Comparison of ENCODE assay signal across 21 mouse cellular contexts in the genomic region with DNA sequence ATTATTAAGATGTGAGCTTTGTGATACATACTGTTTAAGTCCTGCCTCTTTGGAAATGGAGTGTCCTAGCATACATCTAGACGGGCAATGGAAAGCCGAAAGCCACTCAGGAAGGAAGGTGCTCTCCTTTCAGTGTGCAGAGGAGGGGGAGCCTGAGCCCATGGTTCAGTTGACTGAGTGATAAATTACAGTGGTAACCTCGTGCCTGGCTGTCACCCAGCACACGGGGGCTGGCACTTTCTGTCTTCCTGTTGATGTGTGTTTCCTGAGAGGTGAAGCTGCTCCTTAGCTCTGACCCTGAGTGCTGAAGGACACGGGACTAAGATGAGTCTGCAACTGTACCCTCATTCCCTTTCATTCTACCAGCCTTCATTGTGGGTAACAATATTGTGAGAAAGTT.
DNase-seq lines count a peak whose midpoint lies in the region; ATAC-seq lines count a peak whose summit lies in the region.
"Had no signal": no experiment of that assay in that cellular context is flagged by ENCODE, and none has a peak within 500 bp of the region (broad histone marks: within the 10 kb centered on the region; RNA-seq: fewer than 3 reads in every experiment).

No protein-coding gene starts in this region.

- peaks cover 6% of the 10 kb centered on the region; the same call in 1 of the 2 replicates for H3K4me1 ChIP-seq in heart, embryonic 11.5 days (ENCODE audit: control insufficient read depth, insufficient read depth, low read length)
- H3K4me1 ChIP-seq in liver, embryonic 11.5 days (replicated peaks; ENCODE audit: control insufficient read depth, insufficient read depth, low read length): peaks cover 18% of the 10 kb centered on the region
- no peaks in the 10 kb centered on the region for H3K4me1 ChIP-seq in neural tube, embryonic 15.5 days
- H3K4me1 ChIP-seq: embryonic facial prominence, embryonic 12.5 days; midbrain, embryonic 13.5 days had no signal

- H3K36me3 ChIP-seq in heart, embryonic 11.5 days (ENCODE audit: control insufficient read depth, insufficient read depth, low read length): peaks cover 2% of the 10 kb centered on the region; the same call in 1 of the 2 replicates
- no peaks in the 10 kb centered on the region for H3K36me3 ChIP-seq in liver, embryonic 11.5 days (ENCODE audit: control insufficient read depth, insufficient read depth, low read length)
- H3K36me3 ChIP-seq in neural tube, embryonic 15.5 days: no peaks in the 10 kb centered on the region
- H3K36me3 ChIP-seq: embryonic facial prominence, embryonic 12.5 days; midbrain, embryonic 13.5 days had no signal

- ATAC-seq in heart, embryonic 11.5 days (replicated peaks; ENCODE audit: insufficient number of reproducible peaks, low FRiP score, low TSS enrichment): no peak
- ATAC-seq in liver, embryonic 11.5 days (replicated peaks; ENCODE audit: low FRiP score): peak; percentile 29
- peak; percentile 57 for ATAC-seq in megakaryocyte-erythroid progenitor cell, adult 5-6 weeks (replicated peaks; ENCODE audit: low FRiP score, low TSS enrichment, poor library complexity, severe bottlenecking)
- no peak for ATAC-seq in neural tube, embryonic 15.5 days (ENCODE audit: low FRiP score)
- ATAC-seq: midbrain, embryonic 13.5 days had no signal

- H3K9me3 ChIP-seq in heart, embryonic 11.5 days (replicated peaks; ENCODE audit: control insufficient read depth, low read length): no peaks in the 10 kb centered on the region
- no peaks in the 10 kb centered on the region for H3K9me3 ChIP-seq in liver, embryonic 11.5 days (ENCODE audit: control insufficient read depth, low read length)
- no peaks in the 10 kb centered on the region for H3K9me3 ChIP-seq in neural tube, embryonic 15.5 days (replicated peaks)
- H3K9me3 ChIP-seq: embryonic facial prominence, embryonic 12.5 days; midbrain, embryonic 13.5 days had no signal

- DNase-seq in heart, postnatal 14 days: no peak
- peak; percentile 23 to 28 for DNase-seq in spleen, postnatal 10 days (ENCODE audit: low spot score in 2 of 2)
- DNase-seq in spleen, postnatal 36 days (ENCODE audit: low spot score in 2 of 2): no peak
- no peak for DNase-seq in liver, embryonic 11.5 days (ENCODE audit: low spot score)
- no peak for DNase-seq in frontal cortex, postnatal 25 days (ENCODE audit: low spot score in 2 of 2)
- DNase-seq: adrenal gland, adult 8-10 months; gastrocnemius, postnatal 10 days; heart, adult 2 months; heart, postnatal 10 days; kidney, adult 2 months; layer of hippocampus, postnatal 36 days; left cerebral cortex, postnatal 4 days; lung, adult 18-20 months; lung, postnatal 36 days; right cerebral cortex, postnatal 4 days; thymus, postnatal 36 days had no signal

- 31% methylated on average over 5 of the region's 5 CpGs for WGBS in heart, embryonic 11.5 days (ENCODE audit: insufficient replicate concordance)
- 36% methylated on average over 5 of the region's 5 CpGs for WGBS in liver, embryonic 11.5 days
- 46% methylated on average over 5 of the region's 5 CpGs for WGBS in neural tube, embryonic 15.5 days

- peak overlapping the region; percentile 22; the same call in 1 of the 2 replicates for H3K27ac ChIP-seq in heart, embryonic 11.5 days (ENCODE audit: low read depth, low read length)
- peak overlapping the region; percentile 1; the same call in 1 of the 2 replicates for H3K27ac ChIP-seq in liver, embryonic 11.5 days (ENCODE audit: low read depth, low read length)
- no peak overlapping the region for H3K27ac ChIP-seq in neural tube, embryonic 15.5 days (replicated peaks)
- H3K27ac ChIP-seq: embryonic facial prominence, embryonic 12.5 days; heart, adult 2 months; midbrain, embryonic 13.5 days had no signal

- no peak overlapping the region for H3K9ac ChIP-seq in heart, embryonic 11.5 days (ENCODE audit: low read depth, low read length)
- no peak overlapping the region for H3K9ac ChIP-seq in liver, embryonic 11.5 days (ENCODE audit: low read depth, low read length)
- no peak overlapping the region for H3K9ac ChIP-seq in neural tube, embryonic 15.5 days (replicated peaks)
- H3K9ac ChIP-seq: embryonic facial prominence, embryonic 12.5 days; midbrain, embryonic 13.5 days had no signal

- intact Hi-C loops in heart, postnatal 14 days (cut with DNase I): no loop called here

- no peaks in the 10 kb centered on the region for H3K27me3 ChIP-seq in heart, embryonic 11.5 days (ENCODE audit: control insufficient read depth, insufficient read depth, low read length)
- H3K27me3 ChIP-seq in liver, embryonic 11.5 days (replicated peaks; ENCODE audit: control insufficient read depth, insufficient read depth, low read length): no peaks in the 10 kb centered on the region
- no peaks in the 10 kb centered on the region for H3K27me3 ChIP-seq in neural tube, embryonic 15.5 days (replicated peaks)
- H3K27me3 ChIP-seq: embryonic facial prominence, embryonic 12.5 days; midbrain, embryonic 13.5 days had no signal

- no peak overlapping the region for H3K4me3 ChIP-seq in heart, embryonic 11.5 days (ENCODE audit: low read depth, low read length)
- no peak overlapping the region for H3K4me3 ChIP-seq in liver, embryonic 11.5 days (ENCODE audit: low read depth, low read length)
- no peak overlapping the region for H3K4me3 ChIP-seq in neural tube, embryonic 15.5 days (replicated peaks)
- H3K4me3 ChIP-seq: embryonic facial prominence, embryonic 12.5 days; heart, adult 2 months; midbrain, embryonic 13.5 days had no signal

- H3K4me2 ChIP-seq in heart, embryonic 11.5 days: no peak overlapping the region
- H3K4me2 ChIP-seq in liver, embryonic 11.5 days: no peak overlapping the region
- H3K4me2 ChIP-seq in neural tube, embryonic 15.5 days: no peak overlapping the region
- H3K4me2 ChIP-seq: embryonic facial prominence, embryonic 12.5 days; midbrain, embryonic 13.5 days had no signal

Comparison
In these comparisons a context has a peak if more than half of its experiments do, and no peak if none do; other contexts are left out.
1. DNase-seq: peak in spleen, postnatal 10 days (2 of 2); none in heart, postnatal 14 days (0 of 2), spleen, postnatal 36 days (0 of 2), liver, embryonic 11.5 days (single experiment) and frontal cortex, postnatal 25 days (0 of 2).
2. ATAC-seq: peak in liver, embryonic 11.5 days (single experiment) and megakaryocyte-erythroid progenitor cell, adult 5-6 weeks (single experiment); none in heart, embryonic 11.5 days (single experiment) and neural tube, embryonic 15.5 days (single experiment).